Mouse (Mus musculus): ENCODE results near the gene Angptl7. TPM values are rescaled to one million over a fixed set of nuclear protein-coding genes. Genes with fewer than 3 reads are reported as not detected.

The Angptl7 gene
- total RNA-seq, 2 experiments from 2014 or later, result 23.9 to 72.0 TPM

DNA sequence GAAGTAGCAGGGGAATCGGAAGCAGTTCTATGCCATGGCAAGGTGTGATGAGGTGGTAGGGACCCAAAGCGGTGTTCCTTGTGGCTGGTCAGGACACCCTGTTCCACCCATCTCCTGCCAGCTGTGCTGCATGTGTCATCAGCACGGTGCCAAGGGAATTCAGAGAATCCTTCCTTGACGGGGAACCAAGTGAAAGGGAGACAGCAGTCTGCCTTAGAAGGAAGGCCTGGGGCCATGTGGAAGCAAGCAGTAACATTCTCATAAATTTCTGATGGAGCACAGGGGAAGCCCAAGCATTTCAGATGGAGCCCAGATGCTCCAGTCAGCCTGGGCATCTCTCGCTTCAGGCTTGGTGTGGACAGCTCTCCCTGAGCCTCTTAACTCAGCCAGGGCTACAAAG, 7.3 kb upstream of the Angptl7 start:
- peak; percentile 40 for DNase-seq
- intact Hi-C loops (cut with DNase I; ENCODE audit: low total_unique reads), result no loop called here

GRCm38 (mm10) chr4:148504497-148504959, 4.3 kb upstream of the Angptl7 start:
- intact Hi-C loops (cut with DNase I; ENCODE audit: low total_unique reads), result no loop called here
- DNase-seq, result peak; percentile 49

- no peak for DNase-seq
- intact Hi-C loops (cut with DNase I; ENCODE audit: low total_unique reads), result no loop called here
Measured at GRCm38 (mm10) chr4:148495874-148496689, 4.2 kb downstream of the Angptl7 start.

GRCm38 (mm10) chr4:148495160-148495559, 5.1 kb downstream of the Angptl7 start:
- intact Hi-C loops (cut with DNase I; ENCODE audit: low total_unique reads), result no loop called here
- DNase-seq, result no peak

GRCm38 (mm10) chr4:148491448-148491847, 8.8 kb downstream of the Angptl7 start:
- DNase-seq, result no peak
- intact Hi-C loops (cut with DNase I; ENCODE audit: low total_unique reads), result no loop called here

DNA sequence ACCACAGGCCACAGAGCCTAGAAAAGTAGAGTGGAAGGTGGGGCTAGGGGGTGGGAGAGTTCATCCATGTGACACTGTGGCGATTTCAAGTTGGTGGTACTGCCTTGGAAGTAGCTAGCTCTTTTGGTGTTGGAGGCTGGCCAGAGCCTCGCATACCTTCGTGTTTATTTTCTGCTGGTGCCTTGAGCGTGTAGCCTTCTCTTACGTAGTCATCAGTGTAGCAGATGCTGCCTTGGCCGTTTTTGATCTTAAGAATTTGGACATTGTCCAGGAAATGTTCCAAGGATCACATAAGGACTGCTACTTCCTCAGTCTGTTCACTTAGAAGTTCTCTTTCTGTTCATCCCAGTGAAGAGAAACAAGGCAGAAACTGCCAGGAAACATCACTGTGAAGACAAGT, 9.8 kb downstream of the Angptl7 start:
- DNase-seq, result no peak
- intact Hi-C loops (cut with DNase I; ENCODE audit: low total_unique reads), result no loop called here

DNA sequence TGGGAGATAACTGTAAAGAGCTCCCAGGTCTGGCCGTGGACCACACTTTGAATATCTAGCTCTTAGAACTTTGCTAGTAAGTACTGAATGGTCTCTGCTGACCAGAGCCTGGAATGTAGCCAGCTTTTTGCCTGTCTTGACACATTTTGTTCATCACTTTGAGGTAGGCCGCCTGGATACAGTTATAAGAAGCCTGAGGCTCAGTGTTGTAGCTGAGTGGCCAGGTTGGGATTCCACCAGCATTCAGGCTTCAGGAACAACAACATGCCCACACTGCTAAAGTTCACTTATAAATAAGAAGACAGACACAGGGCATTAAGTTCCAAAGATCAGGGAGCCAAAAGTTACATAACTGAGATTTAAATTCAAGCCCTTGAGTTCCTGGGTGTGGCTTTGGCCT, 12.4 kb downstream of the Angptl7 start:
- DNase-seq, result no peak
- intact Hi-C loops (cut with DNase I; ENCODE audit: low total_unique reads), result no loop called here

DNA sequence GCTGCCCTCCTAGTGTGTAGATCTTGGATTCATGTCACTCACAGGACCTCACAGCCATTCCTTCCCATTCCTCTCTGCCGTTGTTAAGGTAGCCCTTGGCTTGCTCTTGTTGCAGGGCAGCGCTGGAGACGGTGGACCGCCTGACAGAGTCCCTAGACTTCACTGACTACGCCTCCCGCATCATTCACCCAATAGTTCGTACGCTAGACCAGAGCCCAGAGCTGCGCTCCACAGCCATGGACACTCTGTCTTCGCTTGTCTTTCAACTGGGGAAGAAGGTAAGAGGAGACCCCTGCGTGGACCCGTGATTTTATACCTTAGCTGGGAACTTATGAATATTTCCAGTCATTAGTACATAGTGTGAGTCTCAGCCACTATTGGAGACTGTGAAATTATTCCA, 15.7 kb downstream of the Angptl7 start:
- intact Hi-C loops (cut with DNase I; ENCODE audit: low total_unique reads), result no loop called here

DNA sequence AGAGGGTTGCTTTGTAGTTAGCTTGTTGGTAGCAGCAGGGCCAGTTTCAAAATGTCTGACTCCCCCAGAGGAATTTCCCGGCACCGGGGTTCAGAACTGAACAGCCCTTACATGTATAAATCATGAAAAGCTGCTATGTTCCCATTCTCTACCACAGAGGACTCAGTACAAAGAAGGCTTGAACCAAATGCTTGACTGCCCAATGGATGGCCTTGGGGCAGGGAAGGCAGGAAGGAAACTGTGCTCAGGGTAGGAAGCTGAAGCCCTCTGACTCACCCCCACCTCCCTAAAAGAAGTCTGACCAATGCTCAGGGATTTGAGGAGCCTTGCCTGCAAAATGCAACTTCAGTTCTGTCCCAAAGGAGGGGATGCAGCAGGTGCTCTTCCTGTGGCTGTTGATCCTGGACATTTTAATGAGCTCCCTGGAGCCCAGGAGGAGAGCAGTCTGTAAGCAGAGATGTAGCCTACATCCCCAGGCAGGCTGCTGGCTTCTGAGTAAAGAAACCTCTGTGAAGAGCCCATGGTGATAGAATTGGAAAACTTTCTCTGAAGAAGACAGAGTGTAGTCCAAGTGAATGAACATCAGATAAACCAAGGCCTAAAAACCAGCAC, 18.6 kb downstream of the Angptl7 start:
- intact Hi-C loops (cut with DNase I; ENCODE audit: low total_unique reads), result no loop called here
- no peak for DNase-seq

More for the DNA sequence above, 15.7 kb downstream of the Angptl7 start:
- DNase-seq, result no peak

- intact Hi-C loops (cut with DNase I; ENCODE audit: low total_unique reads), result no loop called here
- no peak for DNase-seq
Measured at GRCm38 (mm10) chr4:148480245-148480644, 20.0 kb downstream of the Angptl7 start.

- intact Hi-C loops (cut with DNase I; ENCODE audit: low total_unique reads), result loop anchor here (10.0 kb wide), 1 partner anchor 71 kb away; no protein-coding TSS in a partner anchor
- no peak for DNase-seq
Measured at GRCm38 (mm10) chr4:148473496-148473895, 26.8 kb downstream of the Angptl7 start.

DNA sequence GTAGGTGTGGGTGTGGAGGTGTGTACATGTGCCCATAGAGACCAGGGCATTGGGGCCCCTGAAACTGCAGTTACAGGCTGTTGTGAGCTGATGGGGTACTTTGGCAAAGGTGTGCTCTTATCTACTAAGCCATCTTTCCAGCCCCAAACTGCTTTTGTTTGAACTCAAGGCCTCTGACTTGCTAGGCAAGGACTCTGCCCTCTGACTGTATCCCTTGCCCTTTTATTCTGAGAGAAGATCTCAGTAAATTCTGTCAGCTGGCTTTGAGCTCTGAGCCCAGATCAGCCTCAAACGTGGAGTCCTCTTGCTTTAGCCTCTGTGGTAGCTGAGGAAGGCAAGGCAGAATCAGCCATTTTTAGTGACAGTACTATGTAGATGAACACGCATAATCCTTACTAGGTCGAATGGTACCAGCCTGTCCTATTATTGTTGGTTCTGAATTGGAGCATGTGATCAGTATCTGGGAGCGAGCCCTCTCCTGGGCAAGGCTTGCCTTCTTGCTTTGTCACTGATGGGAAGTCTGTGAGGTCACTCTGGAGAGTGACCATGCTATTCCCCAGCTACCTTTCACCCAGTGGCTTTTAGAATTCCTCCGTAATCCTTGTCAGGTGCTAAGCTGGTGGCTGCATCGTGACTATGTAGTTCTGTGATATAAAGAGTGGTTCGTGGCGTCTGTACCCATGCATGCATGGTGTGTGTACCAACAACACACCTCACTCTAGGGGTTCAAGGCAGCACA, 27.7 kb downstream of the Angptl7 start:
- DNase-seq, result no peak
- intact Hi-C loops (cut with DNase I; ENCODE audit: low total_unique reads), result loop anchor here (10.0 kb wide), 1 partner anchor 72 kb away; no protein-coding TSS in a partner anchor

DNA sequence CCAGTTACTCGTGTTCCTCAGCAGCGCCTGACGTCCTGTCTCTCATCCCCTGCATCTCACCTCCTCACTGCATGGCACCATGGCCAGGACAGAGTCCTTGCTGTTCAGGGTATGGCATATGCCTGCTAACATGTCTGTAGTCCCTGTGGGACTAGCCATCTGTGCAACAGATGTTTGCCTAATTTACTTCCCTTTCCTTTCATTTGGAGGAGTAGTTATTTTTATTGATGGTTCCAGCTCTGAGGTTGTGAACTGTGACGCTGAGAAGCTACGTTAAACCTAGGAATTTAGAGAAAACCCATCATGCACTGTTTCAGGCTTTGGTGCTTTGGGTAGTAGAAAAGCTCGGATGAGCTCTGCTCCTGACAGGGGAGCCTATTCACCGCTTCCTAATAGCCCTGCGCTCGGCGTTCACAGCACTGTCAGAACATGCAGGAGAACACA, 28.9 kb downstream of the Angptl7 start:
- intact Hi-C loops (cut with DNase I; ENCODE audit: low total_unique reads), result loop anchor here (10.0 kb wide), 1 partner anchor 73 kb away; no protein-coding TSS in a partner anchor
- no peak for DNase-seq

- intact Hi-C loops (cut with DNase I; ENCODE audit: low total_unique reads), result loop anchor here (10.0 kb wide), 1 partner anchor 75 kb away; no protein-coding TSS in a partner anchor
Measured at GRCm38 (mm10) chr4:148469487-148470252, 30.6 kb downstream of the Angptl7 start.

DNA sequence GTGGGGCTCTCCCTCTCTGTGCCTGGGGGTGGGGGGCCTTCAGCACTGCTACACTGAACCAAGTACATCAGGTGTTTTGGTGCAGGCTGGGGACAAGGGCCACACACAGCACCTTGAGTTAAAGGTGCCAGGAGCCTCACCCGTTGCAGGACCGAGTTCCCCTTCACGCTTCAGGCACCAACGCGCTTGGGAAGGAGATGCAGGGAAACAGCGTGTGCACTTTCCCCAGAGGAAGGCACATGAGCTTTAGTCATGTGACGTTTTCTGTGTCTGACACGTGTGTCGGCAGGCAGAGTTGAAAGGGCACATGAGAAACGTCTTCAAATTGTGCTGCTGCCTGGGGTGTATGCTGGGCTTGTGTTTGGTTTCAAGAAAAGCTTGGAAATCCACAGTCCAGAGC, 31.9 kb downstream of the Angptl7 start:
- no peak for DNase-seq
- intact Hi-C loops (cut with DNase I; ENCODE audit: low total_unique reads), result no loop called here

More at GRCm38 (mm10) chr4:148469487-148470252, 30.6 kb downstream of the Angptl7 start:
- DNase-seq, result no peak

GRCm38 (mm10) chr4:148466511-148467079, 33.7 kb downstream of the Angptl7 start:
- intact Hi-C loops (cut with DNase I; ENCODE audit: low total_unique reads), result no loop called here
- DNase-seq, result no peak

DNA sequence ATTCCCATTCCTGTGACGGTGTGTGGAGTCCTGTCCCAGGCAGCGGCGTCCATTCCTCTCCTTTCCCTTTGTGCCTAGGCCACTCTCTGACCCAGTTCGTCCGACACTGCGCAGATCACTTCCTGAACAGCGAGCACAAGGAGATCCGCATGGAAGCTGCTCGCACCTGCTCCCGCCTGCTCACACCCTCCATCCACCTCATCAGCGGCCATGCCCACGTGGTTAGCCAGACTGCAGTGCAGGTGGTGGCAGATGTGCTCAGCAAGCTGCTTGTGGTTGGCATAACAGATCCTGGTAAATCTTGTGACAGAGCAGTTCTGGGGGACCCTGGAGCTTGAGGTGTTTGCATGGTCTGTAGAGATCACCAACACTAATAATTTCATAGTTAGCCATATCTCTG, 35.4 kb downstream of the Angptl7 start:
- intact Hi-C loops (cut with DNase I; ENCODE audit: low total_unique reads), result no loop called here
- DNase-seq, result no peak

DNA sequence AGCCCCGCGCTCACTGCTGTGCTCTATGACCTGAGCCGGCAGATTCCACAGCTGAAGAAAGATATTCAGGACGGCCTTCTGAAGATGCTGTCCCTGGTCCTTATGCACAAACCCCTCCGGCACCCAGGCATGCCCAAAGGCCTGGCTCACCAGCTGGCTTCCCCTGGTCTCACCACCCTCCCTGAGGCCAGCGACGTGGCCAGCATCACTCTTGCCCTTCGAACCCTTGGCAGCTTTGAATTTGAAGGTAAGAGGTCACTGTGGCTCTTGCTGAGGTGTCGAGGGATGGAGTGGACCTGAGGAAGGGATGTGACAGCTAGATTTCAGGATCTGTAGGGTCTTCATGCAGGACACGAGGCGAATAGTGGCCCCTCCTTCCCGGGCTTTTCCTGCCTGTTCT, 36.0 kb downstream of the Angptl7 start:
- DNase-seq, result no peak
- intact Hi-C loops (cut with DNase I; ENCODE audit: low total_unique reads), result no loop called here

Data from gastrocnemius, postnatal 14 days (tissue).